Mouse (Mus musculus) liver, embryonic 13.5 days (tissue): Measurements from ENCODE around the gene Plek2. TPM values are rescaled to one million over a fixed set of nuclear protein-coding genes. Genes with fewer than 3 reads are reported as not detected.

Experiments
- ATAC-seq: fragments of 200-750 bp; cut with Nextera tagmentation; 2 replicates; pipeline ENCODE4 v1.8.0; 2017; ENCODE audit warnings: low read depth, mild to moderate bottlenecking, moderate number of reproducible peaks, moderate library complexity
- DNase-seq: peaks from one replicate; pipeline ENCODE4 v3.0.0; 2022
- H3K27ac ChIP-seq: fragments of 300-500 bp; sonication (generic); 2 replicates; pipeline ENCODE4 v1.5.1; 2015; ENCODE audit warnings: moderate library complexity, mild to moderate bottlenecking, inconsistent platforms
- H3K27me3 ChIP-seq: fragments of 300-500 bp; sonication (generic); 2 replicates; pipeline ENCODE4 v1.6.1; 2015; ENCODE audit warnings: mild to moderate bottlenecking, inconsistent platforms
- H3K36me3 ChIP-seq: fragments of 300-500 bp; sonication (generic); 2 replicates; pipeline ENCODE4 v1.6.1; 2015; ENCODE audit warnings: mild to moderate bottlenecking, inconsistent platforms
- H3K4me1 ChIP-seq: fragments of 300-500 bp; sonication (generic); replicated peaks from 2 replicates; pipeline ENCODE4 v1.6.1; 2015; ENCODE audit warnings: inconsistent platforms
- H3K4me2 ChIP-seq: fragments of 300-500 bp; sonication (generic); 2 replicates; pipeline ENCODE4 v1.6.1; 2015; ENCODE audit warnings: inconsistent platforms, mild to moderate bottlenecking, moderate library complexity
- H3K4me3 ChIP-seq: fragments of 300-500 bp; sonication (generic); replicated peaks from 2 replicates; pipeline ENCODE4 v1.5.1; 2015; ENCODE audit warnings: mild to moderate bottlenecking, inconsistent platforms
- H3K9ac ChIP-seq: fragments of 300-500 bp; sonication (generic); 2 replicates; pipeline ENCODE4 v1.6.1; 2015; ENCODE audit warnings: mild to moderate bottlenecking, inconsistent platforms
- H3K9me3 ChIP-seq: fragments of 300-500 bp; sonication (generic); replicated peaks from 2 replicates; pipeline ENCODE4 v1.6.1; 2016; ENCODE audit warnings: inconsistent platforms
- WGBS: fragments of 180-500 bp; shearing (Covaris S2); methylation state at CpG from one replicate; pipeline ENCODE4 v1.1.7; 2015; ENCODE audit not compliant: insufficient replicate concordance; 5-methylcytosine and 5-hydroxymethylcytosine counted together
- polyA plus RNA-seq: library from polyadenylated mRNA; unstranded; fragments of >200 nt; fragmentation: Nextera tagmentation; extraction: Ambion mirVana; gene quantifications from 2 replicates; pipeline ENCODE4 v1.2.1, GENCODE M21; 2015

Plek2 gene
- polyA plus RNA-seq, 1 experiment from 2014 or later: 52.5 TPM

GRCm38 (mm10) chr12:78862254-78862730 lies 44.5 kb downstream of the Plek2 start:
- peak overlapping the region; percentile 85 for H3K4me2 ChIP-seq
- no peaks in the 10 kb centered on the region for H3K27me3 ChIP-seq
- H3K4me3 ChIP-seq: peak overlapping the region; percentile 86
- peaks cover 16% of the 10 kb centered on the region for H3K36me3 ChIP-seq
- H3K27ac ChIP-seq: peak overlapping the region; percentile 91
- H3K4me1 ChIP-seq: peaks cover 53% of the 10 kb centered on the region
- DNase-seq: no peak
- 0% methylated on average over 22 of the region's 22 CpGs for WGBS
- H3K9me3 ChIP-seq: no peaks in the 10 kb centered on the region
- peak overlapping the region; percentile 90 for H3K9ac ChIP-seq
- ATAC-seq: peak; percentile 25

- under 1% methylated on average over 55 of the region's 55 CpGs for WGBS
- H3K9me3 ChIP-seq: no peaks in the 10 kb centered on the region
- peak; percentile 98 for DNase-seq
- peak within 1 kb of the TSS; percentile 85 for H3K4me2 ChIP-seq
- peak within 1 kb of the TSS; percentile 91 for H3K27ac ChIP-seq
- peaks cover 11% of the 10 kb centered on the region for H3K36me3 ChIP-seq
- peak within 1 kb of the TSS; percentile 90 for H3K9ac ChIP-seq
- no peaks in the 10 kb centered on the region for H3K27me3 ChIP-seq
- H3K4me3 ChIP-seq: peak within 1 kb of the TSS; percentile 86
- H3K4me1 ChIP-seq: peaks cover 53% of the 10 kb centered on the region
- ATAC-seq: peak; percentile 99
These were observed 45.1 kb downstream of the Plek2 start, which contains the start of the genes Atp6v1d and Eif2s1 for GRCm38 (mm10) chr12:78861496-78862253. Gene Atp6v1d (minus strand): TSS chr12:78861638. Gene Eif2s1 (plus strand): TSS chr12:78861819.

- Histone ChIP-seq H3K27me3 (no peaks in the 10 kb centered on the region), H3K4me2 (peak overlapping the region; percentile 85), H3K36me3 (peaks cover 14% of the 10 kb centered on the region), H3K9me3 (no peaks in the 10 kb centered on the region), H3K9ac (peak overlapping the region; percentile 90), H3K4me1 (peaks cover 53% of the 10 kb centered on the region), H3K27ac (peak overlapping the region; percentile 91), H3K4me3 (peak overlapping the region; percentile 86)
- ATAC-seq (no peak), DNase-seq (no peak)
- under 1% methylated on average over 30 of the region's 30 CpGs for WGBS
These were observed 45.8 kb downstream of the Plek2 start for GRCm38 (mm10) chr12:78860921-78861495.

GRCm38 (mm10) chr12:78848246-78848645 lies 58.5 kb downstream of the Plek2 start:
- peaks cover 41% of the 10 kb centered on the region for H3K36me3 ChIP-seq

GRCm38 (mm10) chr12:78842429-78842828 lies 64.3 kb downstream of the Plek2 start:
- DNase-seq: no peak
- WGBS: 79% methylated on average over 1 of the region's 1 CpGs

More at GRCm38 (mm10) chr12:78848246-78848645, 58.5 kb downstream of the Plek2 start:
- 86% methylated on average over 4 of the region's 4 CpGs for WGBS
- no peak for ATAC-seq
- Histone ChIP-seq H3K4me2 (no peak overlapping the region), H3K27me3 (no peaks in the 10 kb centered on the region), H3K4me1 (no peaks in the 10 kb centered on the region), H3K27ac (no peak overlapping the region), H3K4me3 (no peak overlapping the region), H3K9me3 (no peaks in the 10 kb centered on the region), H3K9ac (no peak overlapping the region)
- no peak for DNase-seq

GRCm38 (mm10) chr12:78839906-78840305 lies 66.9 kb downstream of the Plek2 start:
- ATAC-seq: no peak
- Histone ChIP-seq H3K36me3 (peaks cover 50% of the 10 kb centered on the region), H3K27ac (no peak overlapping the region), H3K4me1 (no peaks in the 10 kb centered on the region; the same call in 1 of the 2 replicates), H3K27me3 (no peaks in the 10 kb centered on the region), H3K4me3 (no peak overlapping the region), H3K9ac (no peak overlapping the region), H3K4me2 (no peak overlapping the region), H3K9me3 (no peaks in the 10 kb centered on the region)
- 76% methylated on average over 4 of the region's 4 CpGs for WGBS
- no peak for DNase-seq

More at GRCm38 (mm10) chr12:78842429-78842828, 64.3 kb downstream of the Plek2 start:
- H3K4me2 ChIP-seq: no peak overlapping the region
- H3K36me3 ChIP-seq: peaks cover 44% of the 10 kb centered on the region
- no peak for ATAC-seq
- no peaks in the 10 kb centered on the region for H3K4me1 ChIP-seq
- no peaks in the 10 kb centered on the region for H3K9me3 ChIP-seq
- no peak overlapping the region for H3K9ac ChIP-seq
- no peak overlapping the region for H3K27ac ChIP-seq
- H3K27me3 ChIP-seq: no peaks in the 10 kb centered on the region
- no peak overlapping the region for H3K4me3 ChIP-seq

Other genes starting within 250 kb of the Plek2 start
- not detected in 2 replicates for gene Fam71d, start 215.4 kb downstream of the Plek2 start, polyA plus RNA-seq
- gene Mpp5, start 158.1 kb downstream of the Plek2 start, polyA plus RNA-seq: 9.2 and 13.9 TPM in 2 replicates
- gene Atp6v1d, start 45.3 kb downstream of the Plek2 start, polyA plus RNA-seq: 28.0 and 38.8 TPM in 2 replicates
- gene Eif2s1, start 45.1 kb downstream of the Plek2 start, polyA plus RNA-seq: 238 and 279 TPM in 2 replicates
- gene Tmem229b, start 100.7 kb upstream of the Plek2 start, polyA plus RNA-seq: 2.5 and 3.5 TPM in 2 replicates
- gene Plekhh1, start 122.2 kb upstream of the Plek2 start, polyA plus RNA-seq: 0.13 and 0.31 TPM in 2 replicates
- 6.6 and 7.2 TPM in 2 replicates for gene Pigh, start 182.7 kb upstream of the Plek2 start, polyA plus RNA-seq
- 0.14 TPM in 1 of 2 replicates, not detected in the other for gene Arg2, start 223.8 kb upstream of the Plek2 start, polyA plus RNA-seq